Mouse (Mus musculus) myocyte (in vitro differentiated cells): ENCODE results near the gene Snrnp70.

ENCODE experiments used
- MAX ChIP-seq: IDR thresholded peaks from one replicate; pipeline ENCODE4 v1.6.1; 2011; ENCODE audit warnings: low read depth, mild to moderate bottlenecking, control low read depth
- SRF ChIP-seq: IDR thresholded peaks from one replicate; pipeline ENCODE4 v1.6.1; 2011; ENCODE audit warnings: low read depth; ENCODE audit not compliant: control insufficient read depth, insufficient read length

DNA sequence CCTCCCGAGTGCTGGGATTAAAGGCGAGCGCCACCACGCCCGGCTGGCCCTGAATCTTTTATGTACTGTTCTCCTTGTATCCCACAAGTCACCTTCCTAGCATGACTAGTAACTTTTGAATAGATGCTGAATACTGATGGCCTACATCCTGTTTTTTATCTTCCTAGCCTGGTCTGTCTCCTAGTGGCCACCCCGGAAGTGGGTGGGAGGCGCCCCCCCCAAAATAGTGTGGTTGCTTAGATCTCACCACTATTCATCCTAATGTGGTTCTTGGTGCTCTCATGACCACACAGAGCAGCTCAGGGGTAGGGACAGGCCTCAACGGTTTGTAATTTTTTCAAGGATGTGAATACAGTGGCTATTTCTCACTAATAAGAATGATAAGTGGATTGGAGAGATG, 20.9 kb downstream of the Snrnp70 start:
- no peak for TF ChIP-seq SRF
- no peak for TF ChIP-seq MAX
